Mouse (Mus musculus) testis, adult 2 months (tissue): ENCODE data around the gene Itpk1. TPM values are rescaled to one million over a fixed set of nuclear protein-coding genes. Genes with fewer than 3 reads are reported as not detected.

ENCODE experiments used
- H3K27ac ChIP-seq: fragments of 200-500 bp; 2 replicates; pipeline ENCODE4 v1.5.1; 2012; ENCODE audit warnings: low read depth, low read length; ENCODE audit not compliant: control insufficient read depth, insufficient read depth
- H3K27me3 ChIP-seq: fragments of 200-500 bp; 2 replicates; pipeline ENCODE4 v1.6.1; 2012; ENCODE audit warnings: mild to moderate bottlenecking, low read length, moderate library complexity; ENCODE audit not compliant: control insufficient read depth, insufficient read depth
- H3K36me3 ChIP-seq: fragments of 200-500 bp; 2 replicates; pipeline ENCODE4 v1.6.1; 2012; ENCODE audit warnings: mild to moderate bottlenecking, low read length; ENCODE audit not compliant: control insufficient read depth, insufficient read depth
- H3K4me1 ChIP-seq: fragments of 200-500 bp; 2 replicates; pipeline ENCODE4 v1.6.1; 2012; ENCODE audit warnings: low read length; ENCODE audit not compliant: control insufficient read depth, insufficient read depth
- H3K4me3 ChIP-seq: fragments of 200-500 bp; 2 replicates; pipeline ENCODE4 v1.5.1; 2012; ENCODE audit warnings: low read depth, mild to moderate bottlenecking, low read length, moderate library complexity, mixed read lengths; ENCODE audit not compliant: control insufficient read depth
- CTCF ChIP-seq: fragments of 200-500 bp; IDR thresholded peaks from 2 replicates; pipeline ENCODE4 v1.5.1; 2012; ENCODE audit warnings: low read depth, mild to moderate bottlenecking, inconsistent platforms, low read length, moderate library complexity; ENCODE audit not compliant: control insufficient read depth, insufficient read depth, insufficient replicate concordance
- POLR2A ChIP-seq: fragments of 200-500 bp; IDR thresholded peaks from 2 replicates; pipeline ENCODE4 v1.6.1; 2012; ENCODE audit warnings: low read depth, mild to moderate bottlenecking, inconsistent platforms, low read length, moderate library complexity; ENCODE audit not compliant: control insufficient read depth
- polyA plus RNA-seq: library from polyadenylated mRNA; depleted of rRNA; stranded (reverse); fragments of >200 nt; gene quantifications from 2 replicates; pipeline ENCODE4 v1.2.3, GENCODE M21; 2012

Itpk1 gene
- polyA plus RNA-seq, 1 experiment = 32.3 TPM

DNA sequence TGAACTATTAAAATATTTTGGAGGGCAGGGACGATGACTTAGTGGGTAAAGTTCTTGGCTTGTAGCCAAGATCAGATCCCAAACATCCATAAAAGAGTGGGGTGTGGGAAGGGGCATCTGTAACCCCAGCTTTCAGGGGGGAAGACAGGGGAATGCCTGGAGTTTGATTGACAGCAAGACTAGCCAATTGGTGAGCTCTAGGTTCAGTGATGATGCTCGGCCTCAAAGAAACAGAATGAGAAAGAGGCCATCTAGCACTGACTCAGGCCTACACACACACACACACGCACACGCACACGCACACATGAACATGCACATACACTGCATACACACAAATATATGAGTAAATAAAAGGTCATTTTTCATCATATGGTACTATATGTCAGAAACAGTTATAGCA lies 5.2 kb upstream of the Itpk1 start:
- H3K36me3 ChIP-seq = no peaks in the 10 kb centered on the region
- TF ChIP-seq CTCF (no peak), POLR2A (no peak)
- no peaks in the 10 kb centered on the region for H3K27me3 ChIP-seq
- H3K4me3 ChIP-seq = no peak overlapping the region
- no peak overlapping the region for H3K27ac ChIP-seq
- H3K4me1 ChIP-seq = peaks cover 10% of the 10 kb centered on the region

DNA sequence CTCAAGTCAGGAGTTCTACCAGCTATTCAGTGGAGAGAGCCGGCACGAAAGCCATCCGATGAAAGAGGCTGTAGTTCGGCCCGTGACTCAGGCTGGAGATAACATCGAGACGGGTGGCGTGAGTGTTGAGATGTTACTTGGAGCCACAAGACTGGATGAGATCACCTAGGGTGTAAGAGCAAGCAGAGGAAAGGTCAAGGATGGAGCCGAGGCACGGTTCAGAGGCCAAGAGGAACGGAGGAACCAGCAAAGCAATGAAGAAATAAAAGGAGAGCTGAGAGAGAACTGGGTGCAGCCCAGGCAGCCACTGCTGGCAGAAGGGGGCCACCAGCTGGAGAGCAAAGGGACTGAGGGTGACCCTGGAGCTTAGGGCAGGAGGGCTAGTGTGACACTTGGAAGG lies 3.5 kb upstream of the Itpk1 start:
- H3K27ac ChIP-seq = no peak overlapping the region
- H3K27me3 ChIP-seq = no peaks in the 10 kb centered on the region
- H3K4me1 ChIP-seq = peaks cover 24% of the 10 kb centered on the region
- no peaks in the 10 kb centered on the region for H3K36me3 ChIP-seq
- TF ChIP-seq CTCF (peak; percentile 23; the same call in 1 of the 2 replicates), POLR2A (no peak)
- no peak overlapping the region for H3K4me3 ChIP-seq

DNA sequence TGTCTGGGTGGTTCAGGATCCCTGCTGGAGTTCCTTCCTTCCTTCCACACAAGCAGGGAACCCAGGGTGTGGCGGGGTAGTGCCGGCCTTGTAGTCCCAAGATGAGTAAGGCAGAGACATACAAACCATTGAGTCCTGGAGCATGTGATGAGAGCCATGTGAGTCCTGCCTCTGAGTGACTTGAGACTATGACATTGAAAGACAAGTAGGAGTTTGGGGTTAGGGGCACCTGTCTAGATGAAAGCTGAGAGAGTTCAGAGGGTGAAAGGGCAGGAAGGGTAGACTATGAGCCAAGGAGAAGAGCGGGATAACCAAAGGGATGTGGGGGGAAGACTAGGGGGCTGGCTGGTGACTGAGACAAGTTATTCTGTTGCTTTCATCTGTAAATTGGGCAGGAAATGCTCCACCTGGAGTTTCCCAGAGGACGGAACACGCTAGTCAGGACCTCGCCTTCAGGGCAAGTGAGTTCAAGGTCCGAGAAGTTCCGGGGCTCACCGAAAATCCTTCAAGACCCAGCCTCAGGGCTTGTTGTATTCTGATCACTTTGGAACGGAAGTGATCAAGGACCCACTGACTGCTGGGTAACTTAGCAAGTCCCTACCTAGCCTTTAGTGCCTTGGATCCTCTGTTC lies 2.2 kb upstream of the Itpk1 start:
- Histone ChIP-seq H3K27ac (no peak overlapping the region), H3K4me1 (peaks cover 35% of the 10 kb centered on the region), H3K27me3 (no peaks in the 10 kb centered on the region), H3K4me3 (no peak overlapping the region), H3K36me3 (no peaks in the 10 kb centered on the region)
- no peak for TF ChIP-seq POLR2A
- TF ChIP-seq CTCF = no peak

DNA sequence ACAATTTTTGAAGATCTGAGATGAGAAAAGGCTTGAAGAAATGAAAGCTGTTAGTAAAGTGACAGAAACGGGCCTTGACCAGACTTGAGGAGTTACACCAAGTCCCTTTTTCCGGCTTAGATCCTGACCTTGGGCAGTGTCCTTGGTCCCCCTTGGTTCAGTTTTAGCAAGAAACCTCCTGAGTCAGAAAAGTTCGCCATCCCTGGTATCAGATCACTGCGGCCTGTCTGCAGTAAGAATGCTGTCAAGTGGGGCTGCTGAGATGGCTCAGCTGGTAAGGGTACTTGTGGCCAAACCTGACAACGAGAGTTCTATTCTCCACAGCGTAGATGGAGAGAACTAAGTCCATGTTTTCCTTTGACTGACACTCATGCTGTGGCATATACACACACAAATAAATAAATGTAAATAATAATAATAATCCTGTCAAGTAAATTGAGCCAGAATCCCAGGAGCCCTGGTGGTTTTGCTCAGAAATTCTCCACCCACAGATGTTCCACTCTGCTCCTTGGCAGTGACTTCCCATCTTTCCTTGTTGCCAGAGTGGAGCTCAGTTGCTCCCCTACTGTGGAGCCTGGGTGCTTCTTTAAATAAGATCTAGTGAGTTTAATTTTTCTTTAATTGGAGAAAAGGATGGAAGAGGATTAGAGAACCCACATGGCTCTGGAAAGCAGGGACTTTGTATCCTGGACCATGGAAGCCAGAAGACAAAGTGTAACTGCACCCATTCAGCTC lies 1.3 kb upstream of the Itpk1 start:
- H3K27ac ChIP-seq = no peak overlapping the region
- TF ChIP-seq POLR2A = no peak
- TF ChIP-seq CTCF = no peak
- H3K36me3 ChIP-seq = no peaks in the 10 kb centered on the region
- H3K27me3 ChIP-seq = no peaks in the 10 kb centered on the region
- no peak overlapping the region for H3K4me3 ChIP-seq
- H3K4me1 ChIP-seq = peaks cover 35% of the 10 kb centered on the region

- peak overlapping the region; percentile 56 for H3K27ac ChIP-seq
- no peaks in the 10 kb centered on the region for H3K27me3 ChIP-seq
- TF ChIP-seq CTCF (peak; percentile 86), POLR2A (no peak)
- peaks cover 35% of the 10 kb centered on the region for H3K4me1 ChIP-seq
- H3K36me3 ChIP-seq = no peaks in the 10 kb centered on the region
- H3K4me3 ChIP-seq = peak overlapping the region; percentile 85
These were observed 614 bp upstream of the Itpk1 start for GRCm38 (mm10) chr12:102705216-102705871.

- H3K27ac ChIP-seq = peak overlapping the region; percentile 57
- peaks cover 35% of the 10 kb centered on the region for H3K4me1 ChIP-seq
- H3K27me3 ChIP-seq = no peaks in the 10 kb centered on the region
- TF ChIP-seq POLR2A = no peak
- TF ChIP-seq CTCF = no peak
- H3K36me3 ChIP-seq = no peaks in the 10 kb centered on the region
- peak overlapping the region; percentile 95 for H3K4me3 ChIP-seq
These were observed 765 bp downstream of the Itpk1 start for GRCm38 (mm10) chr12:102703921-102704408.

- no peak overlapping the region; the same call in 1 of the 2 replicates for H3K27ac ChIP-seq
- TF ChIP-seq POLR2A (no peak), CTCF (no peak)
- peak overlapping the region; percentile 95 for H3K4me3 ChIP-seq
- no peaks in the 10 kb centered on the region for H3K27me3 ChIP-seq
- H3K36me3 ChIP-seq = no peaks in the 10 kb centered on the region
- H3K4me1 ChIP-seq = peaks cover 35% of the 10 kb centered on the region
These were observed 1.3 kb downstream of the Itpk1 start for GRCm38 (mm10) chr12:102703441-102703840.
